Mouse (Mus musculus): Measurements from ENCODE around the gene Gm21994. TPM values are rescaled to one million over a fixed set of nuclear protein-coding genes. Genes with fewer than 3 reads are reported as not detected.
"Not testable (repeated sequence)": the region's sequence is repeated elsewhere in the genome, so short reads cannot be mapped to it uniquely, and the experiment has no call there.

Gm21994 gene
- polyA plus RNA-seq, 1 experiment from 2014 or later, result 5.9 TPM

GRCm38 (mm10) chr2:150217600-150218362 lies 37.6 kb downstream of the Gm21994 start, which contains the start of gene Zfp937:
TSS of gene Zfp937 (plus strand) at chr2:150218073.
- peak within 1 kb of the TSS; percentile 36 for H3K4me2 ChIP-seq (replicated peaks; ENCODE audit: low read depth, low read length)
- H3K4me1 ChIP-seq (ENCODE audit: control insufficient read depth, insufficient read depth, low read length); H3K27me3 ChIP-seq (ENCODE audit: control insufficient read depth, insufficient read depth, low read length); H3K27ac ChIP-seq (ENCODE audit: low read length); H3K9me3 ChIP-seq (ENCODE audit: control insufficient read depth, low read depth, low read length); H3K36me3 ChIP-seq (ENCODE audit: control insufficient read depth, insufficient read depth, low read length): not testable (repeated sequence)
- WGBS, result 2% methylated on average over 15 of the region's 15 CpGs
- peak within 1 kb of the TSS; percentile 35 for H3K4me3 ChIP-seq (ENCODE audit: low read depth, low read length)
- H3K9ac ChIP-seq (replicated peaks; ENCODE audit: low read depth, low read length), result 0 out of 2 replicates have a peak within 1 kb of the TSS, but pooled peaks have one; percentile 14
- peak; percentile 100 for ATAC-seq (ENCODE audit: insufficient number of reproducible peaks, insufficient read depth, low FRiP score, low read depth)

Other genes with a start within 250 kb of the Gm21994 start
- gene Zfp120, start 118.9 kb downstream of the Gm21994 start, polyA plus RNA-seq (2014; fragmentation: Nextera tagmentation; extraction: Ambion mirVana), result 9.3 and 10.5 TPM in 2 replicates
- not detected in 2 replicates for gene Gm10770, start 75.9 kb downstream of the Gm21994 start, polyA plus RNA-seq (2014; fragmentation: Nextera tagmentation; extraction: Ambion mirVana)
- not detected in 2 replicates for gene Gm14139, start 73.8 kb downstream of the Gm21994 start, polyA plus RNA-seq (2014; fragmentation: Nextera tagmentation; extraction: Ambion mirVana)
- 10.7 TPM in 2 replicates for gene Zfp937, start 37.5 kb downstream of the Gm21994 start, polyA plus RNA-seq (2014; fragmentation: Nextera tagmentation; extraction: Ambion mirVana)
- gene Gm14124, start 1.9 kb upstream of the Gm21994 start, polyA plus RNA-seq (2014; fragmentation: Nextera tagmentation; extraction: Ambion mirVana), result not detected in 2 replicates
- 3.0 and 3.1 TPM in 2 replicates for gene Gm10130, start 68.1 kb upstream of the Gm21994 start, polyA plus RNA-seq (2014; fragmentation: Nextera tagmentation; extraction: Ambion mirVana)
- 10.0 and 12.2 TPM in 2 replicates for gene 3300002I08Rik, start 107.2 kb upstream of the Gm21994 start, polyA plus RNA-seq (2014; fragmentation: Nextera tagmentation; extraction: Ambion mirVana)
- 9.3 and 10.6 TPM in 2 replicates for gene Zfp442, start 195.9 kb upstream of the Gm21994 start, polyA plus RNA-seq (2014; fragmentation: Nextera tagmentation; extraction: Ambion mirVana)
- gene Zfp345, start 229.5 kb upstream of the Gm21994 start, polyA plus RNA-seq (2014; fragmentation: Nextera tagmentation; extraction: Ambion mirVana), result 0.25 TPM in 1 of 2 replicates, not detected in the other